Mouse (Mus musculus): ENCODE data around the gene Clip3. TPM values are rescaled to one million over a fixed set of nuclear protein-coding genes. Genes with fewer than 3 reads are reported as not detected.

The Clip3 gene
- total and polyA plus RNA-seq, 3 experiments = 0.33 TPM; not detected in 2

- TF ChIP-seq TAL1 (conservative IDR thresholded peaks at IDR 0.05; ENCODE audit: low read depth, low read length) = no peak
- no peak for TF ChIP-seq GATA1 (IDR thresholded peaks at IDR 0.05; ENCODE audit: borderline replicate concordance, low read length)
- no peak for TF ChIP-seq GATA2 (IDR thresholded peaks at IDR 0.05; ENCODE audit: borderline replicate concordance, low read depth, low read length)
- TF ChIP-seq POLR2AphosphoS5 (IDR thresholded peaks at IDR 0.05; ENCODE audit: insufficient replicate concordance, low read depth, low read length) = no peak
- no peak for TF ChIP-seq CTCF (IDR thresholded peaks at IDR 0.05; ENCODE audit: low read depth, low read length)
- Histone ChIP-seq H3K27me3 (ENCODE audit: insufficient read depth, low read length) (peaks cover 18% of the 10 kb centered on the region), H3K9me3 (replicated peaks) (0 out of 2 replicates have a peak, but pooled peaks cover 3% of the 10 kb centered on the region), H3K36me3 (replicated peaks) (no peaks in the 10 kb centered on the region), H3K4me1 (ENCODE audit: insufficient read depth, low read depth, low read length) (peaks cover 18% of the 10 kb centered on the region), H3K4me3 (ENCODE audit: low read depth, low read length) (no peak overlapping the region)
- no peak for ATAC-seq (ENCODE audit: extremely low read depth, insufficient number of reproducible peaks, low FRiP score, poor library complexity, severe bottlenecking)
- no peak for DNase-seq (ENCODE audit: low spot score)
These were observed 34.9 kb downstream of the Clip3 start for GRCm38 (mm10) chr7:30326427-30326826.

- ATAC-seq (ENCODE audit: extremely low read depth, insufficient number of reproducible peaks, low FRiP score, poor library complexity, severe bottlenecking) (no peak), DNase-seq (ENCODE audit: low spot score) (no peak)
- TF ChIP-seq GATA1 (IDR thresholded peaks at IDR 0.05; ENCODE audit: borderline replicate concordance, low read length) = no peak
- no peak for TF ChIP-seq CTCF (IDR thresholded peaks at IDR 0.05; ENCODE audit: low read depth, low read length)
- no peak for TF ChIP-seq POLR2AphosphoS5 (IDR thresholded peaks at IDR 0.05; ENCODE audit: insufficient replicate concordance, low read depth, low read length)
- Histone ChIP-seq H3K27me3 (ENCODE audit: insufficient read depth, low read length) (peaks cover 18% of the 10 kb centered on the region), H3K4me3 (ENCODE audit: low read depth, low read length) (no peak overlapping the region), H3K36me3 (replicated peaks) (no peaks in the 10 kb centered on the region), H3K9me3 (replicated peaks) (0 out of 2 replicates have a peak, but pooled peaks cover 3% of the 10 kb centered on the region), H3K4me1 (ENCODE audit: insufficient read depth, low read depth, low read length) (peaks cover 19% of the 10 kb centered on the region)
These were observed 35.6 kb downstream of the Clip3 start for GRCm38 (mm10) chr7:30327140-30327539.

GRCm38 (mm10) chr7:30328379-30328778 lies 36.9 kb downstream of the Clip3 start:
- Histone ChIP-seq H3K4me1 (ENCODE audit: insufficient read depth, low read depth, low read length) (peaks cover 12% of the 10 kb centered on the region), H3K36me3 (replicated peaks) (no peaks in the 10 kb centered on the region), H3K9me3 (replicated peaks) (0 out of 2 replicates have a peak, but pooled peaks cover 3% of the 10 kb centered on the region), H3K4me3 (ENCODE audit: low read depth, low read length) (no peak overlapping the region), H3K27me3 (ENCODE audit: insufficient read depth, low read length) (peaks cover 18% of the 10 kb centered on the region)
- ATAC-seq (ENCODE audit: extremely low read depth, insufficient number of reproducible peaks, low FRiP score, poor library complexity, severe bottlenecking) = no peak
- DNase-seq (ENCODE audit: low spot score) = no peak
- TF ChIP-seq TAL1 (conservative IDR thresholded peaks at IDR 0.05; ENCODE audit: low read depth, low read length) (no peak), GATA2 (IDR thresholded peaks at IDR 0.05; ENCODE audit: borderline replicate concordance, low read depth, low read length) (no peak), GATA1 (IDR thresholded peaks at IDR 0.05; ENCODE audit: borderline replicate concordance, low read length) (no peak), POLR2AphosphoS5 (IDR thresholded peaks at IDR 0.05; ENCODE audit: insufficient replicate concordance, low read depth, low read length) (no peak), CTCF (IDR thresholded peaks at IDR 0.05; ENCODE audit: low read depth, low read length) (no peak)

- ATAC-seq (ENCODE audit: extremely low read depth, insufficient number of reproducible peaks, low FRiP score, poor library complexity, severe bottlenecking) (0 out of 2 replicates have a peak, but pooled peaks have one; percentile 15), DNase-seq (ENCODE audit: low spot score) (peak; percentile 54)
- peaks cover 38% of the 10 kb centered on the region for H3K27me3 ChIP-seq (ENCODE audit: insufficient read depth, low read length)
- no peaks in the 10 kb centered on the region for H3K9me3 ChIP-seq (replicated peaks)
- no peaks in the 10 kb centered on the region for H3K36me3 ChIP-seq (replicated peaks)
- peaks cover 14% of the 10 kb centered on the region for H3K4me1 ChIP-seq (ENCODE audit: insufficient read depth, low read depth, low read length)
- no peak overlapping the region for H3K4me3 ChIP-seq (ENCODE audit: low read depth, low read length)
- TF ChIP-seq CTCF (IDR thresholded peaks at IDR 0.05; ENCODE audit: low read depth, low read length) = peak; percentile 75
- TF ChIP-seq GATA2 (IDR thresholded peaks at IDR 0.05; ENCODE audit: borderline replicate concordance, low read depth, low read length) = no peak
- TF ChIP-seq POLR2AphosphoS5 (IDR thresholded peaks at IDR 0.05; ENCODE audit: insufficient replicate concordance, low read depth, low read length) = no peak
- no peak for TF ChIP-seq GATA1 (IDR thresholded peaks at IDR 0.05; ENCODE audit: borderline replicate concordance, low read length)
These were observed 40.4 kb downstream of the Clip3 start for GRCm38 (mm10) chr7:30331887-30332286.

- Histone ChIP-seq H3K4me1 (ENCODE audit: insufficient read depth, low read depth, low read length) (peaks cover 11% of the 10 kb centered on the region), H3K9me3 (replicated peaks) (no peaks in the 10 kb centered on the region), H3K36me3 (replicated peaks) (no peaks in the 10 kb centered on the region), H3K27me3 (ENCODE audit: insufficient read depth, low read length) (peaks cover 30% of the 10 kb centered on the region), H3K4me3 (ENCODE audit: low read depth, low read length) (no peak overlapping the region)
- ATAC-seq (ENCODE audit: extremely low read depth, insufficient number of reproducible peaks, low FRiP score, poor library complexity, severe bottlenecking) (no peak), DNase-seq (ENCODE audit: low spot score) (no peak)
- TF ChIP-seq CTCF (IDR thresholded peaks at IDR 0.05; ENCODE audit: low read depth, low read length) (no peak), POLR2AphosphoS5 (IDR thresholded peaks at IDR 0.05; ENCODE audit: insufficient replicate concordance, low read depth, low read length) (no peak), TAL1 (conservative IDR thresholded peaks at IDR 0.05; ENCODE audit: low read depth, low read length) (no peak), GATA1 (IDR thresholded peaks at IDR 0.05; ENCODE audit: borderline replicate concordance, low read length) (no peak), GATA2 (IDR thresholded peaks at IDR 0.05; ENCODE audit: borderline replicate concordance, low read depth, low read length) (no peak)
These were observed 41.2 kb downstream of the Clip3 start for GRCm38 (mm10) chr7:30332622-30333259.

- no peaks in the 10 kb centered on the region for H3K9me3 ChIP-seq (replicated peaks)
- ATAC-seq (ENCODE audit: extremely low read depth, insufficient number of reproducible peaks, low FRiP score, poor library complexity, severe bottlenecking) = no peak
These were observed 41.9 kb downstream of the Clip3 start for GRCm38 (mm10) chr7:30333436-30333835.

More at GRCm38 (mm10) chr7:30333436-30333835, 41.9 kb downstream of the Clip3 start:
- Histone ChIP-seq H3K27me3 (ENCODE audit: insufficient read depth, low read length) (peaks cover 29% of the 10 kb centered on the region), H3K36me3 (replicated peaks) (no peaks in the 10 kb centered on the region), H3K4me3 (ENCODE audit: low read depth, low read length) (no peak overlapping the region), H3K4me1 (ENCODE audit: insufficient read depth, low read depth, low read length) (peaks cover 11% of the 10 kb centered on the region)
- peak; percentile 46 for DNase-seq (ENCODE audit: low spot score)
- no peak for TF ChIP-seq GATA1 (IDR thresholded peaks at IDR 0.05; ENCODE audit: borderline replicate concordance, low read length)
- TF ChIP-seq CTCF (IDR thresholded peaks at IDR 0.05; ENCODE audit: low read depth, low read length) = no peak
- no peak for TF ChIP-seq GATA2 (IDR thresholded peaks at IDR 0.05; ENCODE audit: borderline replicate concordance, low read depth, low read length)
